Mouse (Mus musculus) liver, adult 2 months (tissue): ENCODE measurements at regions not wholly inside any gene's neighbourhood (a gene's known extent, or its start where the extent isn't known, plus 50 kb on each side); places are given as distances from the start of the nearest gene placed in this dataset.

Experiments
- DNase-seq: peaks from one replicate; pipeline ENCODE4 v3.0.0-alpha.2; 2011; ENCODE audit warnings: low read depth, low spot score; ENCODE audit errors: extremely low read depth
- H3K27ac ChIP-seq: fragments of 200-500 bp; replicated peaks from 2 replicates; pipeline ENCODE4 v1.5.1; 2012; ENCODE audit warnings: low read depth, mild to moderate bottlenecking, control low read depth, inconsistent platforms, low read length; ENCODE audit not compliant: insufficient read depth
- H3K27me3 ChIP-seq: fragments of 200-500 bp; 2 replicates; pipeline ENCODE4 v1.6.1; 2012; ENCODE audit warnings: mild to moderate bottlenecking, moderate library complexity, low read length, inconsistent platforms; ENCODE audit not compliant: control insufficient read depth, insufficient read depth
- H3K36me3 ChIP-seq: fragments of 200-500 bp; 2 replicates; pipeline ENCODE4 v1.6.1; 2012; ENCODE audit warnings: low read length, inconsistent platforms; ENCODE audit not compliant: control insufficient read depth, insufficient read depth
- H3K4me1 ChIP-seq: fragments of 200-500 bp; 2 replicates; pipeline ENCODE4 v1.6.1; 2011; ENCODE audit warnings: low read length; ENCODE audit not compliant: control insufficient read depth, insufficient read depth
- H3K4me3 ChIP-seq: fragments of 200-500 bp; 2 replicates; pipeline ENCODE4 v1.5.1; 2011; ENCODE audit warnings: low read depth, mild to moderate bottlenecking, control low read depth, low read length, moderate library complexity; ENCODE audit not compliant: insufficient read depth
- H3K79me2 ChIP-seq: fragments of 200-500 bp; 2 replicates; pipeline ENCODE4 v1.6.1; 2012; ENCODE audit warnings: inconsistent platforms, mild to moderate bottlenecking, low read length, moderate library complexity; ENCODE audit not compliant: control insufficient read depth, insufficient read depth
- H3K9ac ChIP-seq: fragments of 200-500 bp; 2 replicates; pipeline ENCODE4 v1.6.1; 2012; ENCODE audit warnings: low read depth, mild to moderate bottlenecking, control low read depth, inconsistent platforms, low read length
- CTCF ChIP-seq: fragments of 200-500 bp; IDR thresholded peaks from 2 replicates; pipeline ENCODE4 v1.5.1; 2011; ENCODE audit warnings: low read depth, low read length, control low read depth
- POLR2A ChIP-seq: fragments of 200-500 bp; IDR thresholded peaks from 2 replicates; pipeline ENCODE4 v1.6.1; 2011; ENCODE audit warnings: low read length, control low read depth; ENCODE audit not compliant: insufficient read depth; ENCODE audit errors: extremely low read depth
- WGBS: fragments of 180-500 bp; shearing (Covaris S2); methylation state at CpG from one replicate; pipeline ENCODE4 v1.1.7; 2018; 5-methylcytosine and 5-hydroxymethylcytosine counted together

- WGBS: 61% methylated on average over 4 of the region's 4 CpGs
- TF ChIP-seq CTCF (no peak), POLR2A (no peak)
Measured at GRCm38 (mm10) chr17:88307082-88307481, 133.4 kb upstream of the Foxn2 start.

GRCm38 (mm10) chr17:88307826-88308225 lies 132.7 kb upstream of the Foxn2 start:
- Histone ChIP-seq H3K27ac (no peak overlapping the region), H3K9ac (no peak overlapping the region), H3K4me3 (no peak overlapping the region), H3K36me3 (no peaks in the 10 kb centered on the region), H3K27me3 (no peaks in the 10 kb centered on the region), H3K79me2 (no peaks in the 10 kb centered on the region), H3K4me1 (no peaks in the 10 kb centered on the region)
- WGBS: 88% methylated on average over 9 of the region's 9 CpGs
- TF ChIP-seq CTCF: no peak
- no peak for TF ChIP-seq POLR2A
- no peak for DNase-seq

More at GRCm38 (mm10) chr17:88307082-88307481, 133.4 kb upstream of the Foxn2 start:
- Histone ChIP-seq H3K9ac (no peak overlapping the region), H3K27ac (no peak overlapping the region), H3K4me1 (no peaks in the 10 kb centered on the region), H3K27me3 (no peaks in the 10 kb centered on the region), H3K36me3 (no peaks in the 10 kb centered on the region), H3K79me2 (no peaks in the 10 kb centered on the region), H3K4me3 (no peak overlapping the region)
- no peak for DNase-seq

- WGBS: 84% methylated on average over 2 of the region's 2 CpGs
- DNase-seq: peak; percentile 15
- Histone ChIP-seq H3K36me3 (no peaks in the 10 kb centered on the region), H3K4me3 (no peak overlapping the region), H3K27ac (no peak overlapping the region), H3K79me2 (no peaks in the 10 kb centered on the region), H3K4me1 (no peaks in the 10 kb centered on the region), H3K9ac (no peak overlapping the region), H3K27me3 (no peaks in the 10 kb centered on the region)
- TF ChIP-seq CTCF (peak; percentile 57), POLR2A (no peak)
Measured at GRCm38 (mm10) chr17:88312876-88313275, 127.6 kb upstream of the Foxn2 start.

- Histone ChIP-seq H3K27me3 (no peaks in the 10 kb centered on the region), H3K36me3 (no peaks in the 10 kb centered on the region), H3K27ac (no peak overlapping the region), H3K9ac (no peak overlapping the region), H3K4me1 (no peaks in the 10 kb centered on the region), H3K4me3 (no peak overlapping the region), H3K79me2 (no peaks in the 10 kb centered on the region)
- WGBS: 84% methylated on average over 15 of the region's 15 CpGs
- TF ChIP-seq POLR2A (no peak), CTCF (no peak)
- no peak for DNase-seq
Measured at GRCm38 (mm10) chr17:88316213-88316967, 124.1 kb upstream of the Foxn2 start.

- Histone ChIP-seq H3K4me3 (no peak overlapping the region), H3K27ac (no peak overlapping the region), H3K79me2 (no peaks in the 10 kb centered on the region), H3K36me3 (no peaks in the 10 kb centered on the region), H3K4me1 (no peaks in the 10 kb centered on the region), H3K9ac (no peak overlapping the region), H3K27me3 (no peaks in the 10 kb centered on the region)
- TF ChIP-seq CTCF (no peak), POLR2A (no peak)
- DNase-seq: no peak
- WGBS: 84% methylated on average over 5 of the region's 5 CpGs
Measured at GRCm38 (mm10) chr17:88317311-88317710, 123.2 kb upstream of the Foxn2 start.

- WGBS: 91% methylated on average over 7 of the region's 7 CpGs
Measured at GRCm38 (mm10) chr17:88317806-88318205, 122.7 kb upstream of the Foxn2 start.

More at GRCm38 (mm10) chr17:88317806-88318205, 122.7 kb upstream of the Foxn2 start:
- no peak overlapping the region for H3K27ac ChIP-seq
- no peaks in the 10 kb centered on the region for H3K79me2 ChIP-seq
- H3K36me3 ChIP-seq: no peaks in the 10 kb centered on the region
- H3K4me1 ChIP-seq: no peaks in the 10 kb centered on the region
- no peak for DNase-seq
- no peak overlapping the region for H3K9ac ChIP-seq
- no peak overlapping the region for H3K4me3 ChIP-seq
- H3K27me3 ChIP-seq: no peaks in the 10 kb centered on the region
- TF ChIP-seq CTCF: no peak
- no peak for TF ChIP-seq POLR2A
